Mouse (Mus musculus) MN1 (cell line): Measurements from ENCODE around the gene Rbm33.

Source experiments
- DNase-seq: peaks from one replicate; pipeline ENCODE4 v3.0.0-alpha.2; 2016; ENCODE audit warnings: low spot score

Gene Rbm33

DNA sequence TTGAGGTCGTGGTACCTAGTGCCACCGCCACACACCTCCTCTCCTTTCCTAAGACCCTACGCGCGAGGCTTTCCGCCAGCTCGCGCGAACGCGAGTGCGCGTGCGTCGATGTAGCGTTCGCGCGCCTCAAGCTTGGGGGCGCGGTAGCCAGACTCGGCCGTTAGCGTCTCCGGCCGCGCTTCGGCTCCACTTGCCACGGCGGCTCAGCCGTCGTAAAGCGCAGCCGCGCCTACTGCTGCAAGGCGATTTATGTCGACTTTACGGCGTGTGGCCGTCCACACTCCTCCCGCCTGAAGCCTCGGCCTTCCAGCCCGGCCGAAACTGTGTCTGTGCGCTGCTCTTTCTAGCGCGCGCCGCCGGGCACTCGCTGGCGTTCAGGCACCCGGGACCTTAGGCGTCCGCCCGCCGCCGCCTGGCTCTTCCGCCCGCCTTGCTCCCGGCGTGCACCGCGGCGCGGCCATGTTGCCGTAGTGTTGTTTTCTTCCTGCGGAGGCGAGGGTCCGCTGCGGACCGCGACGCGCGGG lies at the start of gene Rbm33:
Gene Rbm33 (plus strand): TSS at position 400 of the 524 bp plus-strand sequence.
- DNase-seq = peak; percentile 93

DNA sequence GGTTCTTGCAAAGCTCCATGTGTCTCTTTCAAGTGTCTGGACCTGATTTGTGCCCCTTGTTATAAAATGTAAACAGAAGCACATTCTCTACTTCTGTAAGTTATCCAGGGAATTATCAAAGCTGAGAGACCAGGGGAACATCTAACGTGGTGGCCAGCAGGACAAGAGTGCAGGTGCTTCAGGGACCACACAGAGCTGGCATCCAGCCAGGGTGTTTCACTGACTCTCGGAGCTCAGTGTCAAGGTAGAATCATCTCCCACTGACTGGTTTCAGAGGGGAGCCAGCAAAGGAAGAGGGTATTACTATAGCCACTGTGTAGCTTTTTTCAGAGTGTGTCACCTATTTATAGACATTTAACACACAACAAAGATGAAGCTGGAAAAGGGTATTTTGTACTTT lies 49.3 kb upstream of the Rbm33 start:
- no peak for DNase-seq

DNA sequence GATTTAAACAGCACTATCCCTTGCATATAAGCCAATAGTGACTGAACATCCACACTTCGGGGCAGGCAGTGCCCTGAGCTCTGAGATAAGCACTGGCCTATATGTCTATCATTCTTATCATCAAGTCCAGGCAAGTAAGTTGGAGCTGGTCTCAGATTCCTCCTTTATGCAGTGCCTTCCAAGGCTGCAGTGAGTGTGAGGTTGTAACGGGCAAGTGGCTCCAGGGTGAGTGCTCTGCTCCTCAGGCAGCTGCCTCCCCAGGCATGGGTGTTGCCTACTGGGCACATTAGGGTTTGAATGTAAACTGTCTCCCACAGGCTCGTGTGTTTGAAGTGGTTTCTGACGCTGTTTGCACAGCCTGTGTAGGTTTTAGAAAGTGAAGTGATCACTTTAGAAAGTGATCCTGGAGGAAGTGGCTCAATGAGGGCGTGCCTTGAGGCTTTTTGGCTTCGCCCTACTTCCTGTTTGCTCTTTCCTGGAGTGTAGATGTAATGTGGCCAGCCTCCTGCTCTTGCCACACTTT lies 47.4 kb upstream of the Rbm33 start:
- DNase-seq = no peak

DNA sequence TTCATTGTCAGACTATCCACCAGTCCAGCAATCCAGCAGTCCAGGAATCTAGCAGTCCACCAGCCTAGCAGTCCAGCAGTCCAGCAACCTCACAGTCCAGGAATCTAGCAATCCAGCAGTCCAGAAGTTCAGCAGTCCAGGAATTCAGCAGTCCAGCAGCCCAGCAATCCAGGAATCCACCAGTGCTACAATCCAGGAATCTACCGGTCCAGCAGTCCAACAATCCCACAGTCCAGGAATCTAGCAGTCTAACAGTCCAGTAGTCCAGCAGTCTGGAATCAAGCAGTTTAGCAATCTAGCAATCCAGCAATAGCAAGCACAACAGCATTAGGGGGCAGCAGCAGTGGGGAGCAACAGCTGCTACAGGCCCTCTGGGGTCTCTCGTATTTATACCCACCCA lies 44.1 kb upstream of the Rbm33 start:
- DNase-seq = no peak

DNA sequence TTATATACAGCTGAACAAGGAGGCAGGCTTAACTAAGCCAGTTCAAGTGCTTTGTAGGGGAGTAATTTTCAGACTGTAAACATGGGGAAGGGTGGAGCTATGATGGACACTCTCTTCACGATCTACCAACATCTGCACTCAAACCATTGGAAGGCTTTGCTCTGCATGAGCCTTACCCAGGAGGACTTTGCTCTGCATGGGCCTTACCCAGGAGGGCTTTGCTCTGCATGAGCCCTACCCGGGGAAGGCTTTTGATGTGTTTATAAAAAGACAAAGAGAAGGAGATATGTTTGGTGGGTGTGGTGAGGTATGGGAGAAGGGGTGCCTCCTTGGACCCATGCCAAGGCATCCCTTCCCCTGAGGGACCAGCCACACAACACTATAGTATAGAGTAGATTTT lies 39.6 kb upstream of the Rbm33 start:
- DNase-seq = no peak

DNA sequence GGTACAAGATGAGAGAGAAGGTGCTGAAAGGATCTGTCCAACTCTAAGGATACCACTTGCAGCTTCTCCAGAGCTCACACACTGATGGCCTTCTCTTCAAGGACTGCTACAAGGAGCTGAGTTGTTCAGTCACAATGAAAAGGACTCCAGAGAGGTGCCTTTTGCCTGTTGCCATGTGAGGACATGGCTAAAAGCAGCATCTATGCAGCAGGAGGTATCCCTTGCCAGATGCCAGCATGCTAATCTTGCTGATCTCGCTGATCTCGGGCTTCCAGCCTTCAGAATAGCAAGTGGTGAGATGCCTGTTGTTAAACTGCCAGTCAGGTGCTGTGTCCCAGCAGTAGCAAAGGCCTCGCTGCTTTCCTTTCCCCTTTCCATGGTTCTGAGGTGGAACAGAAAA lies 27.8 kb upstream of the Rbm33 start:
- no peak for DNase-seq

DNA sequence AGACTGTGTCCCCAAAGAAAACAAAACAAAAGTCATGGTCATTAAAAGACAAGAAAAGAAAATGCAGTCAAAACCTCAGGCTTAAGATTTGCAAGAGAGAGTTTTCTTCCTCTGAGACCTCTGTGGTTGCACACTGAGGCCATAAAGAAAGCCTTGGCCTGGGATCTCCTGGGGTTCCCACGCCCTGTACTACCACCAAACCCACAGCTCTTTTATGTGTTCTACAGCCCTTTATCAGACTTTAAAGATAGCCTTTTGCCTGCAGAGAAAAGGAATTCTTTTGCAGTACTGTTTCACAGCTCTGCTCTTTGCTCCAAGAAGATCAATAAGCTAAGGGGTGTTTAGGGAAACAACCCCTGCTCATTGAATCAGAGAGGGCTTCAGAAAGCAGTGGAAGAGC lies 26.3 kb upstream of the Rbm33 start:
- no peak for DNase-seq

DNA sequence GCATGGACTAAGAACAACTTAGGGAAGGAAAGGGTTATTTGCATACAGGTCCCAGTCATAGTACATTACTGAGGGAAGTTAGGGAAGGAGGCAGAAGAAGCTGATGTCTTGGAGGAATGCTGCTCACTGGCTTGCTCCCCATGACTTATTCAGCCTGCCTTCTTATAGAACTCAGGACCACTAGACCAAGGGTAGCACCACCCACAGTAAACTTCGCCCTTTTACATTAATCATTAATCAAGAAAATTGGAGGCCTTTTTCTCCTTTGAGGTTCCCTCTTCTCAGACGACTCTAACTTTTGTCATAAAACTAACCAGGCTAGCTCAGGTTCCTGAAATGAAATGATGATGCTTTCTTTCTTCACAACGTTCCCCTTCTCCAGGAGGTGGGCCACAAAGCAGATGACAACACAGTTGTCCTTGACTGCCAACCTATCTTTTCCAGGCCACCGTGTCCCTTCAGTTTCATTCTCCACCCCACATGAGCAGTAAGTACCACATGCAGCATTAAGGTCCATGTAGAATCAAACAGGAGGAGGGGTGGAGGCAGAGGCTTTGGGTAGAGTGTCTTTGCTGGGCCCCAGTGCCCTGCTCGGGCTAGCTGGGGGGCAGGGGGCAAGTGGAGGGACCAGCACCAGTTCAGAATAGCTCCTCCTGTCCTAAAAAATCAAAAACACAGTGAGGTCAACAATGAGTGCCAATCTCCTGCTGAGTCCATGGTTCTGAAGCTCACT lies 25.6 kb upstream of the Rbm33 start:
- no peak for DNase-seq

DNA sequence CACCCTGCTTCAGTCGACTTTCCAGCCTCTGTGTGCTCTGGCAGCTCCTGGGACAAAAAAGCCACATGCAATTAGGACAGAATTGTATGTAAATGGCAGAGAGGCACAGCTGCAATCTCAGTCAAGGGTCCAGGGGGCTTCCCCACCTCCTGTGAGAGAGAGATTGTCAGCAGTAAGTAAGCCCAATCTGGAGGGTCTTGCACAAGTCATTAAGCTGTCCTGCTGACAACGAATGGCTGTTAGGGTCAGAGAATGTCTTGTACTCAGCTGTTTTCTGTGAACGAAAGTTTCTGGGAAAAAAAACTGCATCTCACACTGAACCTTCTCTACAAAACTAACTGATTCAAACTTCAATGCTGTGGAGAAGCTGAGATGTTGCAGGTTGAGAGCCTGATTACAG lies 24.6 kb upstream of the Rbm33 start:
- no peak for DNase-seq

DNA sequence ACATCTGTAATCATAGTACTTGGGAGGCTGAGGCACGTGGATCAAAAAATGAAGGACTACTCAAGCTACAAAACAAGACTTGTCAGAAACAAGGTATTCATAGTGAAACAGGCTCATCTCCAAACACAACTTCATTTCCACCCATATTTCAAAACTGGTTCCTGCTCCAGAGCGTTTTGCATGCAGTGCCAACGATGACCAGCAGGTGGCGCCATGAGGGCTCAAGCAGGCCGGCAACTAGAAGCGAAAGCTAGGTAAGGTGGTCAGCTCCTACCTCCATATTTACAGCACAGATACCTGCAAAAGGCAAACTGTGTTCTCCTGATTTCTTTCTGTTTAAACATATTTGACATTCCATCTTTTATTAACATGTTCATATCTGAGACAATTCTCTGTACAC lies 22.9 kb upstream of the Rbm33 start:
- DNase-seq = peak; percentile 67

DNA sequence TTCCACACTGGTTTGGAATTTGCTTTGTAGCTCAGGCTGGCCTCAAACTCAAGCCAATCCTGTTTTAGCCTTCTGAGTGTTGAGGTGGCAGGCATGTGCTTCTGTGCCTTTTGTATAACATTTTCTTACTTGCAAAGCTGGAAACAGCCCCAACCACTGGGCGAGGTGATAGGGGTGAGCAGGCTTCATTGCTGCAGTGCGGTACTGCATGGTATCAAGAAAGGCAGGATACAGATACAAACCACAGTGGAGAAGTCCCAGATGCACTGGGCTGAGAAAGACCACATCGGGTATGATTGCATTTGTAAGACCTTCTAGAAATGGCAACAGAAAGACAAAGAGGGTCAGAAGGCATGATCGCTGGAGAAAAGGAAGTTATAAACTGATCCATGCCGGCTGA lies 18.8 kb upstream of the Rbm33 start:
- DNase-seq = no peak

DNA sequence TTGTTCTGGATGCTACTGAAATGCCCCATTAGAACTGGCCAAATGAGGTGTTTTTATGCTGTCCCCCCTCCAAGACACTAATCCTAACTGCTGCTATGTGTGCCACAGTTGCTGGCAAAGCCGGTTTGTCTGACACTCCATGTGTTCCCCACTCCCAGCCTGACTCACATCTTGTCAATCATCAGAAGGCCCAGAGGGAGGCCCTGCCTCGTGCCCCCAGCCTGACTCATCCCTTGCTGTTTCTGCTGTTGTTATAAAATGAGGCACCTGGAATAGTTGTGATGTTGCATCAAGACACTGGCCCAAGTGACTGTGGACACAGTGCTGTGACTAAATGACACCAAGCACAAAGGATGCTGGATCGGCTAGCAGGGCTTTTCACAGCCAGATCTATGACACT lies 18.2 kb upstream of the Rbm33 start:
- no peak for DNase-seq

DNA sequence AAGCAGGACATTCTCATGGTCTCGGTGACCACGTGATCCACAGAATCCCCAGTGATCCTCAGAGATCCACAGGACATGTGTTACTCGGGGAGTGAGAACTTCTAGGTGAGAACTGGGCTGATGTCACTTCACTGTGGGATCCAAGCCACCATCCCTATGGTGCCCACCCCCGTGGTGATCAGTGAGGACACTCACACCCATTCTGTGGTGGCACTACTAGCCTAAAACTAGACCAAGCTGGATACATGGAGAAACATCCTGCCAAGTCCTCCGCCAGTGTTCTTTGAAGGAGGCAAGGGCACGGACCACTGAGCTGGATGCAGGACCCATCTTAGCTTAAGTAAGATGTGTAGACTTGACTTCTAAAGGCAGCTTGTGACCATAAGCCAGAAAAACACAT lies 17.6 kb upstream of the Rbm33 start:
- no peak for DNase-seq

DNA sequence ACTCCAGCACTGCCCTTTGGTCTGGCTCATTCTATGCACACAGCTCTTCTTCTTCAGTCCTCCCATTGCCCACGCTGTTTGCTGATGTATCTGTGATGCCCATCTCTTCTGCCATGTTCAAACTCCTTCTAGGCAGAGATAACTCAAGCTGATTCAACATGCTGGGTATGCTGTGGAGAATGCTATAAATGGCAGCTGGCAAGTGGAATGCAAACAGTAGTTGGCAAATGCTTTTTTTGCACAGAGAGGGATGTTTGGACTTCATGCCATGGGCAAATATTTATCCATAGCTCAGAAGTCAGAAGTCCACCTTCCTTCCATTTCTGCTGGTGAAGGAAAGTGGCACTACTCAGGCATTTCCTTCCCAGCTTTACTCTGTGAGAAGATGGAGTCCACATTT lies 14.2 kb upstream of the Rbm33 start:
- DNase-seq = no peak

DNA sequence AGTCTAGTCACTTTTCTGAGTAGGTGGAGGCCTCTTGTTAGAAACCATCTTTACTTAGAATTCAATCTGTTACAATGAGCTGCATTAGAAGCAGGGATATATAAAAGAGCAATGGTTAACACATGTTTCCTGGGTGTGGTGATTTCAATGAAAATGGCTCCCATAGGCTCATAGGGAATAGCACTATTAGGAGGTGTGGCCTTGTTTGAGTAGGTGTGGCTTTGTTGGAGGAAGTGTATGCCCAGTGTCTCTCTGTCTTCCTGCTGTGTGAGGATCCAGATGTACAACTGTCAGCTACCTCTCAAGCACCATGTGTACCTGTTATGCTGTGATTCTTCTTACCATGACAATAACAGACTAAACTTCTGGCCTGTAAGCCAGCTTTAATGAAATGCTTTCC lies 12.4 kb upstream of the Rbm33 start:
- DNase-seq = no peak

DNA sequence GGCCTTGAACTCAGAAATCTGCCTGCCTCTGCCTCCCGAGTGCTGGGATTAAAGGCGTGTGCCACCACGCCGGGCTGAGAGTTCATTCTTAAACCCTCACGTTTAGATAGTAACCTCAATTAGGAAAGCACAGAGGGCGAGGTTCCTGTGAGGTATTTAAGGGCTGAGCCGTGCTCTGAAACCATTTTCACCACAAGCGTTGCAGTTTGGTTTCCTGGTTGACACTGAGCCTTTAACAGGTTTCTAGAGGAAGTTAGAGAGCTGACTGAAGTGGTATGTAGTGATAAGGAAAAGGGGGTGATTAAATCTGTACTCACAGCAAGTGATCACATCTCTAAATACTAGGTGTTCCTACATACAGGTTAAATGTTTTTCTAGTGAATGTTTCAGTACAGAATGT lies 1.4 kb upstream of the Rbm33 start:
- peak; percentile 9 for DNase-seq

DNA sequence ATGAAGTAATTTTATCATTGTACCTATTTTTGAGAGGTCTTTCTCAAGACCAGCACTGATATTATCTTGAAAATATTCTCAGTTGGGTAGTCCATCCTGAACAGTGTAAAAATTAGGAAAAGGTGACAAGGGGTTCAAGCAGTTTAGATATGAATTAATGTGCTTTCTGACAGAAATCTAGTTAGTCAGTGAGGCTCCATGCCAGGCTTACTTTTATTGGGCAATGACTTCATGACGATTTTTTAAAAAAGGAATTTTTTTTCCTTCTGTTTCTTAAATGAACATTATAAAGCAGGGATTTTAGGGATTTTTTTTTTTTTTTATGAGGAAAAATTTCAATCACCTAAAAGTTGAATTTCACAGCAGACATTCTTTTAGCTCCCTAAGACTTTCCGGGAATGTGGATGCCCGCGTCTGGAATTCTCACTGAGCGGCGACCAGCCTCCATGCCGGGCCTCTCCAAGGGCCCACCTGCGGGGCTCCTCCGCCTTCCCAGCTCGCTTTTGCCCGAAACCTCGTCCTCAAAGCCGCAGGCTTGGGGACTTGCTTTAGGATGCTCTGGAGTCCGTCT lies 685 bp upstream of the Rbm33 start:
- DNase-seq = peak; percentile 25

DNA sequence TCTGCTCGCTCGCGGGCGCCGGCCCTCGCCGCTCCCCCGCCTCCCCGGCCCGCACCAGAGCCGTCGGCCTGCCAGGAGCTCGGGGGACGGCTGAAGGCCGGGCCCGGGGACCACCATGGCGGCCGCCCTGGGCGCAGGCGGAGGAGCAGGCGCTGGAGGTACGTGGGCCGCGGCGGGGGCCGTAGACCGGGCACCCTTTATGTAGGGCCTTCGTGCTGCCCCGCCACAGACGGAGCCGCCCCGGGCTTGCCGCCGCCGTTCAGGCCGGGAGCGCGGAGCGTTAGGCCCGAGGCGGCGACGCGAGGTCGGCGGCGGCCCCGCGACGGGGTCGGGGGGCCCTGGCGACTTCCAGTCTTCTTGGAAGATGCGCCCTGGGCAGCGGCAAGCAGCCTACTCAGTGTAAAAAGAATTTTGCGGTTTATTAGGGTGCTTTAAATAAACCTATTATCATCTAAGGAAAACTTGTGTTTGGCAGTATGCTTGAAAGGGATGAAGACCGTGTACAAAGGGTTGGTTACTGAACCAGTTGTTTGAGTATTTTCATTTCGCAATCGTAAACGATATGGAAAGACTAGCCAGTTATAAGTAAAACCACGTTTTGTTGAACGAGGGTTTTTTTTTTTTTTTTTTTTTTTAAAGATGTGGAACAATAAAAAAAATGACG lies 464 bp downstream of the Rbm33 start:
- DNase-seq = no peak

DNA sequence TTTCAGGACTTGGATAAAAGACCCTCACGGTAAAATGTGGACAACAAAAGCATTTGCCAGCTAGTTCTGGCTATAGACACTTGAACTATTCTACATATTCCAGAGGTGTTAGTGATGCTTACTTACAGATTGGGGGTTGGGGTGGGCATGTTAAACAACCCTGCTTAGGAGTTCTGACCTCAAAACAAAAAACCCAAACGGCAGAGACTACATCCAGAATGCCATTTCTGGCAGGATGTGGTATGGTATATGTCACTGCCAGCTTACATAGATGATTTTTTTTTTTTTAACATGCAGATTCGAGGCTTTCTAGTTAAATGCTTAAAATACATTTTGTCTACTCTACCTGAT lies 971 bp downstream of the Rbm33 start:
- peak; percentile 37 for DNase-seq

DNA sequence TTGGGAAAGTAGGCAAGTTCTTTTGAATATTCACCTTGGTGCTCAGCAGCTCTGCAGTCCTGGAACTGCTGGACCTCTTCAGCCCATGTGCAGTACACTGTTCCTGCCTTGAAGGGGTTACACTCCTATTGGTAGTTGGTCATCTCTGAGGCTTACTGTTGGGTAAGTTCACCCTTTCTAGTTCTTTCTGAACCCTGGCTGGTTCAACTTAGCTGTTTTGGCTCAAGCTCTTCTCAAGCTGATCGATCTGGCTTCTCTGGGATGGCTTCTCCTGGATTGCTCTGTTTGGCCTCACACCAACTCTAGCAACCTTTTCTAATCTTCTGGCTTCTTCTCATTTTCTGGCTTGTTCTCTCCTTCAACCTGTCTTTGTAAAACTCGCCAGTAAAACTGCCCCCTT lies 1.8 kb downstream of the Rbm33 start:
- no peak for DNase-seq

DNA sequence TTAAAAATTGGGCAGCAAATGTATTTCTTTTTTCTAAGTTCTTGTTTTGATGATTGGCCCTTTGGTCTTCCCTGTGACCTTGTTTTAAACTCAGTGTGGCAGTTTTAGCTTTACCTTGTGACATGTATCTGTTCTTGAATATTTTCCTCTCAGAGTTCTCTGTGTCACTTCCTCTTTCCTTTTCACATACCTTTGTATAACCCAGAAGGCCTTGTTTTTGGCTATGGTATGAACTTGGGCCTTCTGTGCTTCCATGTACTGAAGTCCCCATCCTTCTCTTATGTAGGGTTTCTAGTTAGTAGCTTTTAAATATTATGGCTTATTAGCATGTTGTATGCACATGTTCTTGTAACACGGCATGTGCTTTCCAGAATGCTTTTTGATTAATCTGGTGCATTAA lies 4.8 kb downstream of the Rbm33 start:
- no peak for DNase-seq

DNA sequence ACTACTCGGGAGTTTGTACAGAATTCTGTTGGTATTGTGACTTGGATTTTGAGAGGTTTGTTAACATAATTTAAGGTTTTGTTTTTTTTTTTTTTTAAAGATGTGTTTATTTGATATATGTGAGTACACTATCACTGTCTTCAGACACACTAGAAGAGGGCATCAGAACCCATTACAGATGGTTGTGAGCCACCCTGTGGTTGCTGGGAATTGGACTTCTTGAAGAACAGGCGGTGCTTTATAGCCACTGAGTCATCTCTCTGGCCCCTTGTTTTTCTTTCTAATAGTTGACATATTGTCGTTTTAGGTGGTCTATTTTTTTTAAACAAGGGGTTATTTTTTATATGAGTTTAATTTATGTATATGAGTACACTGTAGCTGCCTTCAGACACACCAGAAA lies 5.3 kb downstream of the Rbm33 start:
- no peak for DNase-seq

DNA sequence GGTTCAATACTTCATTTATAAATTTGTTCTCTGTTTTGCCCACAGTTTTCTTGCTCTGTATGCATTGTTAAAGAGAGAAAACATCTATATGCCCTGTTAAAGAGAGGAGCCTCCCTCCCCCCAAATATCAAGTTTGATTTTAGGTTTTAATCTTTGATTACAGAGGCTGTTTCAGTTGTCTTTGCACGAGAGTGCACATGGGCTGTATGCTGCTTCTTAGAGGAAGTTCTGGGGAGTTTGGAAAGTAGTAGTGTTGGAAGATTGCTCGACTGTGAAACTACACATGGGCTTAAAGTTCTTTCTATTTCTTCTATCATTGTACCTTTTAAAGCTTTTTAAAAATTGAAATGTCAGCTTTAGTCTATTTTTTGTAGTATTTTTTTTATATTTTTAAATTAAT lies 6.9 kb downstream of the Rbm33 start:
- DNase-seq = no peak
